Mouse (Mus musculus): Measurements from ENCODE around the gene Gm10563. TPM values are rescaled to one million over a fixed set of nuclear protein-coding genes. Genes with fewer than 3 reads are reported as not detected.

The Gm10563 gene
- not detected for polyA plus RNA-seq (2017; shearing (Covaris generic))

GRCm38 (mm10) chr4:155645308-155645707, at the start of gene Gm10563:
Gene Gm10563, minus strand, starts transcription at chr4:155645408.

GRCm38 (mm10) chr4:155694111-155694481, 48.9 kb upstream of the Gm10563 start, which contains the start of gene Fndc10:
Gene Fndc10, plus strand, starts transcription at chr4:155694342.

GRCm38 (mm10) chr4:155668689-155669597, 23.7 kb upstream of the Gm10563 start, which contains the start of gene Mib2:
Gene Mib2, minus strand, starts transcription at chr4:155669198.

GRCm38 (mm10) chr4:155653086-155653450, 7.9 kb upstream of the Gm10563 start, which contains the start of gene Mmp23:
Gene Mmp23, minus strand, starts transcription at chr4:155653384.

GRCm38 (mm10) chr4:155624338-155625291, 20.6 kb downstream of the Gm10563 start, which contains the start of gene Cdk11b:
Gene Cdk11b, plus strand, starts transcription at chr4:155624854.

GRCm38 (mm10) chr4:155601091-155601996, 43.9 kb downstream of the Gm10563 start, which contains the start of gene Slc35e2:
Gene Slc35e2, plus strand, starts transcription at chr4:155601416.

Other genes with a start within 250 kb of the Gm10563 start
- under 1 TPM; 0.13 to 0.71 TPM for gene Gabrd, start 247.3 kb downstream of the Gm10563 start, polyA plus RNA-seq (2017; shearing (Covaris generic))
- gene Cfap74, start 236.2 kb downstream of the Gm10563 start, polyA plus RNA-seq (2017; shearing (Covaris generic)) = 1 to 10 TPM; 2.2 to 3.1 TPM
- gene Tmem52, start 176.3 kb downstream of the Gm10563 start, polyA plus RNA-seq (2017; shearing (Covaris generic)) = under 1 TPM in 1 of 2 experiments, not detected in 1; 0.20 TPM
- 100 to 1,000 TPM; 375 to 448 TPM for gene Gnb1, start 154.0 kb downstream of the Gm10563 start, polyA plus RNA-seq (2017; shearing (Covaris generic))
- gene Nadk, start 83.0 kb downstream of the Gm10563 start, polyA plus RNA-seq (2017; shearing (Covaris generic)) = 100 to 1,000 TPM in 1 of 2 experiments, 10 to 100 TPM in 1; 95.0 to 127 TPM
- 10 to 100 TPM in 1 of 2 experiments, 1 to 10 TPM in 1; 8.8 to 10.8 TPM for gene Slc35e2, start 44.0 kb downstream of the Gm10563 start, polyA plus RNA-seq (2017; shearing (Covaris generic))
- gene Cdk11b, start 20.6 kb downstream of the Gm10563 start, polyA plus RNA-seq (2017; shearing (Covaris generic)) = 100 to 1,000 TPM; 107 to 146 TPM
- 1 to 10 TPM in 1 of 2 experiments, under 1 TPM in 1; 0.26 to 1.1 TPM for gene Mmp23, start 8.0 kb upstream of the Gm10563 start, polyA plus RNA-seq (2017; shearing (Covaris generic))
- gene Mib2, start 23.8 kb upstream of the Gm10563 start, polyA plus RNA-seq (2017; shearing (Covaris generic)) = 10 to 100 TPM; 21.5 to 27.7 TPM
- 10 to 100 TPM in 1 of 2 experiments, 1 to 10 TPM in 1; 7.2 to 41.1 TPM for gene Fndc10, start 48.9 kb upstream of the Gm10563 start, polyA plus RNA-seq (2017; shearing (Covaris generic))
- 100 to 1,000 TPM; 177 to 184 TPM for gene Ssu72, start 59.4 kb upstream of the Gm10563 start, polyA plus RNA-seq (2017; shearing (Covaris generic))
- gene Tmem240, start 89.4 kb upstream of the Gm10563 start, polyA plus RNA-seq (2017; shearing (Covaris generic)) = 1 to 10 TPM; 1.2 to 1.5 TPM
- 10 to 100 TPM; 45.1 to 52.5 TPM for gene Atad3a, start 115.7 kb upstream of the Gm10563 start, polyA plus RNA-seq (2017; shearing (Covaris generic))
- under 1 TPM in 1 of 2 experiments, not detected in 1; 0.25 TPM for gene Vwa1, start 129.3 kb upstream of the Gm10563 start, polyA plus RNA-seq (2017; shearing (Covaris generic))
- gene Tmem88b, start 140.5 kb upstream of the Gm10563 start, polyA plus RNA-seq (2017; shearing (Covaris generic)) = under 1 TPM in 1 of 2 experiments, not detected in 1; 0.05 TPM
- gene Ankrd65, start 145.0 kb upstream of the Gm10563 start, polyA plus RNA-seq (2017; shearing (Covaris generic)) = under 1 TPM in 1 of 2 experiments, not detected in 1; 0.66 TPM
- gene Mrpl20, start 157.5 kb upstream of the Gm10563 start, polyA plus RNA-seq (2017; shearing (Covaris generic)) = 100 to 1,000 TPM; 139 to 192 TPM
- gene Ccnl2, start 167.1 kb upstream of the Gm10563 start, polyA plus RNA-seq (2017; shearing (Covaris generic)) = 100 to 1,000 TPM; 248 to 258 TPM
- gene Aurkaip1, start 185.9 kb upstream of the Gm10563 start, polyA plus RNA-seq (2017; shearing (Covaris generic)) = 100 to 1,000 TPM; 185 to 200 TPM
- 1 to 10 TPM; 1.3 to 2.7 TPM for gene Mxra8, start 194.3 kb upstream of the Gm10563 start, polyA plus RNA-seq (2017; shearing (Covaris generic))
- gene Dvl1, start 202.0 kb upstream of the Gm10563 start, polyA plus RNA-seq (2017; shearing (Covaris generic)) = 10 to 100 TPM; 38.5 to 41.0 TPM
- gene Tas1r3, start 218.0 kb upstream of the Gm10563 start, polyA plus RNA-seq (2017; shearing (Covaris generic)) = under 1 TPM; 0.37 to 0.61 TPM
- 10 to 100 TPM; 13.6 to 15.3 TPM for gene Cptp, start 224.0 kb upstream of the Gm10563 start, polyA plus RNA-seq (2017; shearing (Covaris generic))
- gene Ints11, start 224.1 kb upstream of the Gm10563 start, polyA plus RNA-seq (2017; shearing (Covaris generic)) = 100 to 1,000 TPM in 1 of 2 experiments, 10 to 100 TPM in 1; 98.2 to 112 TPM
- gene Pusl1, start 246.4 kb upstream of the Gm10563 start, polyA plus RNA-seq (2017; shearing (Covaris generic)) = 10 to 100 TPM; 22.5 to 39.9 TPM
- gene Acap3, start 246.4 kb upstream of the Gm10563 start, polyA plus RNA-seq (2017; shearing (Covaris generic)) = 10 to 100 TPM; 16.0 to 29.5 TPM